Mouse (Mus musculus) liver, embryonic 12.5 days (tissue): ENCODE results near the gene Cntrob. TPM values are rescaled to one million over a fixed set of nuclear protein-coding genes. Genes with fewer than 3 reads are reported as not detected.

Experiments
- ATAC-seq: fragments of 200-750 bp; cut with Nextera tagmentation; 2 replicates; pipeline ENCODE4 v1.8.0; 2017; ENCODE audit warnings: moderate number of reproducible peaks, mild to moderate bottlenecking, moderate library complexity
- H3K27ac ChIP-seq: fragments of 300-500 bp; sonication (generic); 2 replicates; pipeline ENCODE4 v1.5.1; 2016; ENCODE audit warnings: mild to moderate bottlenecking
- H3K27me3 ChIP-seq: fragments of 300-500 bp; sonication (generic); replicated peaks from 2 replicates; pipeline ENCODE4 v1.6.1; 2016; ENCODE audit warnings: mild to moderate bottlenecking, moderate library complexity
- H3K36me3 ChIP-seq: fragments of 300-500 bp; sonication (generic); 2 replicates; pipeline ENCODE4 v1.6.1; 2016; ENCODE audit warnings: mild to moderate bottlenecking, moderate library complexity
- H3K4me1 ChIP-seq: fragments of 300-500 bp; sonication (generic); 2 replicates; pipeline ENCODE4 v1.6.1; 2016
- H3K4me2 ChIP-seq: fragments of 300-500 bp; sonication (generic); 2 replicates; pipeline ENCODE4 v1.6.1; 2016; ENCODE audit warnings: mild to moderate bottlenecking, moderate library complexity
- H3K4me3 ChIP-seq: fragments of 300-500 bp; sonication (generic); 2 replicates; pipeline ENCODE4 v1.5.1; 2016; ENCODE audit warnings: mild to moderate bottlenecking, moderate library complexity
- H3K9ac ChIP-seq: fragments of 300-500 bp; sonication (generic); 2 replicates; pipeline ENCODE4 v1.6.1; 2016; ENCODE audit warnings: mild to moderate bottlenecking, moderate library complexity
- H3K9me3 ChIP-seq: fragments of 300-500 bp; sonication (generic); replicated peaks from 2 replicates; pipeline ENCODE4 v1.6.1; 2016; ENCODE audit warnings: mild to moderate bottlenecking, moderate library complexity
- WGBS: fragments of 180-500 bp; shearing (Covaris S2); methylation state at CpG from one replicate; pipeline ENCODE4 v1.1.7; 2016; ENCODE audit not compliant: insufficient replicate concordance; 5-methylcytosine and 5-hydroxymethylcytosine counted together
- polyA plus RNA-seq: library from polyadenylated mRNA; unstranded; fragments of >200 nt; fragmentation: Nextera tagmentation; extraction: Ambion mirVana; gene quantifications from 2 replicates; pipeline ENCODE4 v1.2.1, GENCODE M21; 2016

Cntrob gene
- polyA plus RNA-seq, 1 experiment from 2014 or later = 13.9 TPM

- 35% methylated on average over 5 of the region's 5 CpGs for WGBS
- no peak overlapping the region for H3K9ac ChIP-seq
- H3K4me3 ChIP-seq = no peak overlapping the region
- H3K27me3 ChIP-seq = no peaks in the 10 kb centered on the region
- 0 out of 2 replicates have a peak, but pooled peaks cover 6% of the 10 kb centered on the region for H3K4me1 ChIP-seq
- H3K9me3 ChIP-seq = no peaks in the 10 kb centered on the region
- no peak overlapping the region for H3K27ac ChIP-seq
- H3K4me2 ChIP-seq = no peak overlapping the region
- no peaks in the 10 kb centered on the region for H3K36me3 ChIP-seq
- ATAC-seq = no peak
Observed at GRCm38 (mm10) chr11:69291111-69291510, 32.5 kb downstream of the Cntrob start.

GRCm38 (mm10) chr11:69277267-69277666, 46.3 kb downstream of the Cntrob start:
- H3K9me3 ChIP-seq = no peaks in the 10 kb centered on the region
- 54% methylated on average over 5 of the region's 5 CpGs for WGBS
- H3K27me3 ChIP-seq = peaks cover 12% of the 10 kb centered on the region
- no peak for ATAC-seq
- H3K9ac ChIP-seq = no peak overlapping the region
- no peak overlapping the region for H3K27ac ChIP-seq
- H3K36me3 ChIP-seq = no peaks in the 10 kb centered on the region
- H3K4me3 ChIP-seq = no peak overlapping the region
- no peak overlapping the region for H3K4me2 ChIP-seq
- no peaks in the 10 kb centered on the region for H3K4me1 ChIP-seq

GRCm38 (mm10) chr11:69276081-69276480, 47.5 kb downstream of the Cntrob start:
- H3K27me3 ChIP-seq = peaks cover 17% of the 10 kb centered on the region
- H3K4me2 ChIP-seq = no peak overlapping the region
- no peak for ATAC-seq
- no peaks in the 10 kb centered on the region for H3K9me3 ChIP-seq
- no peak overlapping the region for H3K27ac ChIP-seq
- H3K4me3 ChIP-seq = no peak overlapping the region
- WGBS = 40% methylated on average over 2 of the region's 2 CpGs
- no peaks in the 10 kb centered on the region for H3K36me3 ChIP-seq
- no peak overlapping the region for H3K9ac ChIP-seq
- no peaks in the 10 kb centered on the region for H3K4me1 ChIP-seq

GRCm38 (mm10) chr11:69275650-69276049, 47.9 kb downstream of the Cntrob start:
- no peaks in the 10 kb centered on the region for H3K36me3 ChIP-seq
- peaks cover 20% of the 10 kb centered on the region for H3K27me3 ChIP-seq
- H3K4me1 ChIP-seq = no peaks in the 10 kb centered on the region
- H3K27ac ChIP-seq = no peak overlapping the region
- no peak overlapping the region for H3K4me2 ChIP-seq
- ATAC-seq = no peak
- 46% methylated on average over 6 of the region's 6 CpGs for WGBS
- no peak overlapping the region for H3K4me3 ChIP-seq
- H3K9me3 ChIP-seq = no peaks in the 10 kb centered on the region
- no peak overlapping the region for H3K9ac ChIP-seq

GRCm38 (mm10) chr11:69272122-69272740, 51.3 kb downstream of the Cntrob start:
- 32% methylated on average over 16 of the region's 16 CpGs for WGBS
- Histone ChIP-seq H3K4me1 (no peaks in the 10 kb centered on the region), H3K9me3 (no peaks in the 10 kb centered on the region), H3K4me2 (no peak overlapping the region), H3K27me3 (peaks cover 49% of the 10 kb centered on the region), H3K36me3 (no peaks in the 10 kb centered on the region), H3K9ac (no peak overlapping the region), H3K4me3 (no peak overlapping the region), H3K27ac (no peak overlapping the region)
- ATAC-seq = no peak

- Histone ChIP-seq H3K9ac (no peak overlapping the region), H3K27ac (no peak overlapping the region), H3K27me3 (peaks cover 46% of the 10 kb centered on the region), H3K4me1 (peaks cover 8% of the 10 kb centered on the region), H3K36me3 (no peaks in the 10 kb centered on the region), H3K4me3 (no peak overlapping the region), H3K4me2 (no peak overlapping the region), H3K9me3 (no peaks in the 10 kb centered on the region)
- 14% methylated on average over 13 of the region's 13 CpGs for WGBS
- ATAC-seq = no peak
Observed at GRCm38 (mm10) chr11:69269575-69269974, 54.0 kb downstream of the Cntrob start.

- H3K27ac ChIP-seq = no peak overlapping the region
Observed at GRCm38 (mm10) chr11:69268100-69268499, 55.5 kb downstream of the Cntrob start.

GRCm38 (mm10) chr11:69267341-69267740, 56.2 kb downstream of the Cntrob start:
- H3K9ac ChIP-seq = no peak overlapping the region
- peaks cover 14% of the 10 kb centered on the region for H3K4me1 ChIP-seq
- WGBS = 26% methylated on average over 7 of the region's 7 CpGs
- no peak for ATAC-seq
- H3K4me3 ChIP-seq = no peak overlapping the region
- H3K4me2 ChIP-seq = no peak overlapping the region
- no peaks in the 10 kb centered on the region for H3K36me3 ChIP-seq
- peaks cover 52% of the 10 kb centered on the region for H3K27me3 ChIP-seq
- no peak overlapping the region for H3K27ac ChIP-seq
- no peaks in the 10 kb centered on the region for H3K9me3 ChIP-seq

More at GRCm38 (mm10) chr11:69268100-69268499, 55.5 kb downstream of the Cntrob start:
- Histone ChIP-seq H3K4me3 (no peak overlapping the region), H3K36me3 (no peaks in the 10 kb centered on the region), H3K4me1 (peaks cover 14% of the 10 kb centered on the region), H3K27me3 (peaks cover 50% of the 10 kb centered on the region), H3K4me2 (no peak overlapping the region), H3K9ac (no peak overlapping the region), H3K9me3 (no peaks in the 10 kb centered on the region)
- 78% methylated on average over 13 of the region's 13 CpGs for WGBS
- no peak for ATAC-seq

GRCm38 (mm10) chr11:69266253-69266652, 57.3 kb downstream of the Cntrob start:
- H3K4me3 ChIP-seq = no peak overlapping the region
- 9% methylated on average over 10 of the region's 10 CpGs for WGBS
- peaks cover 46% of the 10 kb centered on the region for H3K27me3 ChIP-seq
- no peak overlapping the region for H3K27ac ChIP-seq
- H3K36me3 ChIP-seq = no peaks in the 10 kb centered on the region
- peak overlapping the region; percentile 27; the same call in 1 of the 2 replicates for H3K4me2 ChIP-seq
- no peaks in the 10 kb centered on the region for H3K9me3 ChIP-seq
- H3K9ac ChIP-seq = no peak overlapping the region
- H3K4me1 ChIP-seq = peaks cover 14% of the 10 kb centered on the region
- ATAC-seq = no peak

- H3K4me3 ChIP-seq = no peak overlapping the region
- H3K27ac ChIP-seq = no peak overlapping the region
- H3K27me3 ChIP-seq = peaks cover 40% of the 10 kb centered on the region
- 62% methylated on average over 9 of the region's 9 CpGs for WGBS
- H3K4me1 ChIP-seq = peaks cover 14% of the 10 kb centered on the region
- H3K9me3 ChIP-seq = no peaks in the 10 kb centered on the region
- H3K36me3 ChIP-seq = no peaks in the 10 kb centered on the region
- ATAC-seq = no peak
- no peak overlapping the region for H3K4me2 ChIP-seq
- H3K9ac ChIP-seq = no peak overlapping the region
Observed at GRCm38 (mm10) chr11:69265410-69265809, 58.2 kb downstream of the Cntrob start.

GRCm38 (mm10) chr11:69264276-69264675, 59.3 kb downstream of the Cntrob start:
- ATAC-seq = no peak
- Histone ChIP-seq H3K36me3 (no peaks in the 10 kb centered on the region), H3K27ac (no peak overlapping the region), H3K4me2 (no peak overlapping the region), H3K9me3 (no peaks in the 10 kb centered on the region), H3K9ac (no peak overlapping the region), H3K4me1 (peaks cover 14% of the 10 kb centered on the region), H3K27me3 (peaks cover 29% of the 10 kb centered on the region), H3K4me3 (no peak overlapping the region)
- 50% methylated on average over 2 of the region's 2 CpGs for WGBS

GRCm38 (mm10) chr11:69260111-69260510, 63.5 kb downstream of the Cntrob start:
- ATAC-seq = no peak
- H3K4me3 ChIP-seq = no peak overlapping the region
- no peak overlapping the region for H3K27ac ChIP-seq
- peaks cover 16% of the 10 kb centered on the region for H3K27me3 ChIP-seq
- no peak overlapping the region for H3K4me2 ChIP-seq
- H3K4me1 ChIP-seq = peaks cover 16% of the 10 kb centered on the region
- H3K36me3 ChIP-seq = no peaks in the 10 kb centered on the region
- H3K9ac ChIP-seq = no peak overlapping the region
- H3K9me3 ChIP-seq = no peaks in the 10 kb centered on the region
- 72% methylated on average over 1 of the region's 1 CpGs for WGBS

- H3K4me2 ChIP-seq = peak overlapping the region; percentile 17; the same call in 1 of the 2 replicates
- peaks cover 14% of the 10 kb centered on the region; the same call in 1 of the 2 replicates for H3K27me3 ChIP-seq
- no peaks in the 10 kb centered on the region for H3K9me3 ChIP-seq
- ATAC-seq = no peak
- H3K4me1 ChIP-seq = peaks cover 7% of the 10 kb centered on the region; the same call in 1 of the 2 replicates
- WGBS = 51% methylated on average over 5 of the region's 5 CpGs
- H3K36me3 ChIP-seq = no peaks in the 10 kb centered on the region
- H3K9ac ChIP-seq = no peak overlapping the region
- no peak overlapping the region for H3K27ac ChIP-seq
- H3K4me3 ChIP-seq = no peak overlapping the region
Observed at GRCm38 (mm10) chr11:69258287-69258686, 65.3 kb downstream of the Cntrob start.
